Mouse (Mus musculus) ES-CJ7 (cell line): ENCODE results near the gene Zfp617.
A peak's percentile ranks its signal among the peaks of the same experiment; 100 is the strongest.
"Not testable (repeated sequence)": the region's sequence is repeated elsewhere in the genome, so short reads cannot be mapped to it uniquely, and the experiment has no call there.

ENCODE experiments used
- DNase-seq: peaks from one replicate; pipeline ENCODE4 v3.0.0; 2011; ENCODE audit warnings: low read depth, low spot score

Gene Zfp617

DNA sequence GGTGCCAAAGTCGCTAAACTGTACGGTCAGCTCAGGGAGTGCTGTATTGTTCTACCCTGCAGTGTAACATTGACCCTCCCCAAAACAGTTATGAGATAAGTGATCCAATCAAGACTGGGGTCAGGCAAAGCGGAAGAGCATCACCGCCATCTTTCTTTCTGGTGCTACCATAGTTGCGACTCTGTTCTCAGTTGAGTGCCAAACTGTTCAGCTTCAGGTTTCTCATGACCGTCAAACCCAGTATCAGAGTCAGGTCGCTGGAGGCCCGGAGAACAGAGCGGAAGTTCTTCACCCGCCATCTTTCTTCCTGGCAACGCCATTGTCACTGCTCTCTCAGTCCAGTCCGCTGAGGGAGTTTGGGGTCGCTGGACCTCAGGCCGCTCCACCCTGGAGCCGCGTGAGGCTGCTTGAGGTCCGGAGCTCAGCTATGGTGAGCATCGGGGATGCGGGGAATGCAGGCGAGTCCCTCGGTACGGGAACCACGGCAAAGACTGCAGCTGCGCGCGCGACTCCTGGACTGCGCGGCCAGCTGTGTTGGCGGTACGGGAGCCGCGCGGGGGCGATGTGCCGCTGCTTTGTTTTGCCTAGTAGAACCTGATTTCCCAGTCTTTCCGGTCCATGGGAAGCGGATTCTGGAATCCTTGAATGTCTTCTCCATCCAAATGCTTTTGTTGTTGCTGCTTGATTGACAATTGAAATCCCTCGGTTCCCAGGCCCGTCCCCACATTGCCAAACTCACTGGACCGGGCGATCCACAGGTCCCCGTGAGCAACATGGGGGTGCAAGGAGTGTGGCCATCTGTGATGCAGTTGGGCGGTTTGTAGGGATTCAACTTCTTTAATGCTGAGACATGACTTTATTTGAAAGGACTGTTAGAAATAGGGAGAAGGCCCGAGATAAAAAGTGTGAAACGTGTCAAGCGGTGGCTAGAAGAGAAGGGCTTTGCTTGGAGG lies at the start of gene Zfp617, which contains the start of gene Zfp882:
Zfp617 (plus strand) TSS at position 327 of the 953 bp plus-strand sequence.
Zfp882 (plus strand) TSS at position 300 of the 953 bp plus-strand sequence.
- DNase-seq, result peak; percentile 95

DNA sequence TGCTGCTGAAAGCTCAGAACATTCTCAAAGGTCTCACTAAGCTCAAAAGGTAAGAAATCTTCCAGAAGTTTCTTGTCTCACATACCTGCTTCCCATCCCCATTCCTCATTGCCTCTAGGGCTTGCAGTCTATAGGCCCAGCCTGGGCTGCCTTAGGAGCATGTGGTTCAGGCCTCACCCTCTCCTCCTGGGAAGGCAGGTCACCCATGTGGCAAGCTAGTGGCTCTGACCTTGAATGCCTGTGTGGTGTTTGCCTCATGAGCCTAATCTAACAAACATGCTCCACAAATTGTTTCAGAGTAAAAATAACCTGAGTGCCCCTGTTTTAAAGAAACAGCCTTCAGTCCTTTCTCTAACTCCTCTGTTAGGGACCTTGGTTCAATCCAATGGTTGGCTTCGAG lies 46.9 kb upstream of the Zfp617 start:
- not testable (repeated sequence) for DNase-seq

DNA sequence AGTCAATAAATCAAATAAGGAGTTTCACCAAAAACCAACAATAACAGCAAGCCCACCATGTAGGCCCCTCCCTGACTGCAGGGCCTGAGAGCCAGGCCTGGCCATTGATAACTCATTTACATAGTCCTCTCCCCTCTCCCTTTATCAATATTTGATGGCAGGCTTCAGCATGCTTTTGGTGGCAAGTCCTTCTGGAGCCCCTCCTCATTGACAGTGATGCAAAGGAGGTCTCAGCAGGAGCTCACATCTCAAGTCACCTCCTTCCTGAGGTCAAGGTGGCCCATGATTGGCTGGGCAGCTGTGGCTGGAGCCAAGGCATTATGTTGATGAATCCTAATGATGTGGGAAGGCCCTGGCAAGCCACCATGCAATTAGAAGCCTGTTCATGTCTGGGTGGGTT lies 46.4 kb upstream of the Zfp617 start:
- not testable (repeated sequence) for DNase-seq

DNA sequence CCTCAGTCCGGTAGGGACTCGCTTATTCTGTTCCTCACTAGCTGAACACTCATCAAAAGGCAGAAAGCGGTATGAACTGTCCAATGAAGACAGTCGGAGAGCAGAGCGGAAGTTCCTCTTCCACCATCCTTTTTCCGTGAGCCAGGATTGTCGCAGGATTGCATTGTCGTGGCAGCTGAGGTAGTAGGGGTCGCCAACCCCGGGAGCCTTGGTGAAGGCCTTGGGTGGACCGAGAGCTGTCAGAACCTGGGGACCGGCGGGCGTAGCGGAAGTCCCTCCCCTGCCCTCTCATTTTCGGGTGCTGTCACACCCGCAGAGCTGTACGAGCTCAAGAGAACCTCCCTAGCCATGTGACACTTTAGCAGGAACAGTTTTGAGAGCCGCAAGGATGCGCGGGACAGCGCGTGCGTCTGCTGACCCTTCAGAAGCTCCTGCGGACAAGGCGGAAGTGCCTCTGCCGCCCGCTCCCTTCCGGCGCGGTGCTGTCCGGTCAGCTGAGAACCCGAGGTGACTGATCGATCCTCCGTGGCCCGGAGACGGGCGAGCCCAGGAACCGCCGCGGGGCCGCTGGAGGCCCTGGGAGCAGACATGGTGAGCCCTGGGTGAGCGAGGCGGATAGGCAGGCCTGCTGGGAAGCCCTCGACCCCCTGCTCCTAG lies 26.7 kb upstream of the Zfp617 start, which contains the start of gene Zfp709:
Zfp709 (plus strand) TSS at position 402 of the 657 bp plus-strand sequence.
- peak; percentile 42 for DNase-seq

DNA sequence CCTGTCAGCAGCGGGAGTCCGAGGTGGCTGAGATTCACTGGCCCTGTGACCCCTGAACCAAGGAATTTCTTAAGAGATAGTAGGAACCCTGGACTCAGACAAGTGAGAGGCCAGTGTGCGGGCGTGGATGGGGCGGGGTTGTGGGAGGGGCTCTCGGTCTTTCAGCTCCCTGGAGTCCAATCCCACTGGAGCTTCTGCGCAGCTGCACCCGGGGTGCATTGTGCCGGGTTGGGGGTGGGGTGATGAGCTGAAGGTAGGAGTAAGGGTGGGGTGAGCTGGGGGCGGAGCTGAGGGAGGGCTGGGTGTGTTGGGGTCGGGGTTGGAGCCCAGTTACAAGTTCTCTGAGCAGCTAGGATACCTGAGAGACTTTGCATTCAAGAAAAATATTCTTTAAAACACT lies 7.8 kb upstream of the Zfp617 start:
- DNase-seq, result peak; percentile 68

DNA sequence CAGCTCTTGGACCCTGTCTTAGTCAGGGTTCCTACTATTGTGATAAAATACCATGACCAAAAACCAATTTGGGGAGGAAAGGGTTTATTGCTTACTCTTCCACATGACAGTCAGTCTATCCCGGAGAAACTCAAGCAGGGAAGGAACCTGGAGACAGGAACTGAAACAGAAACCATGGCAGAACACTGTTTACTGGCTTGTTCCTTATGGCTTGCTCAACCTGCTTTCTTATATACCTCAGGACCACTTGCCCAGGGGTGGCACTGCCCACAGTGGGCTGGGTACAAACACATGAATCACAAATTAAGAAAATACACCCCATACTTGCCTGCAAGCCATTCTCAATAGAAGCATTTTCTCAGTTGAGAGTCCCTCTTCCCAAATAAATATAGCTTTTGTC lies 5.4 kb upstream of the Zfp617 start:
- DNase-seq, result not testable (repeated sequence)

DNA sequence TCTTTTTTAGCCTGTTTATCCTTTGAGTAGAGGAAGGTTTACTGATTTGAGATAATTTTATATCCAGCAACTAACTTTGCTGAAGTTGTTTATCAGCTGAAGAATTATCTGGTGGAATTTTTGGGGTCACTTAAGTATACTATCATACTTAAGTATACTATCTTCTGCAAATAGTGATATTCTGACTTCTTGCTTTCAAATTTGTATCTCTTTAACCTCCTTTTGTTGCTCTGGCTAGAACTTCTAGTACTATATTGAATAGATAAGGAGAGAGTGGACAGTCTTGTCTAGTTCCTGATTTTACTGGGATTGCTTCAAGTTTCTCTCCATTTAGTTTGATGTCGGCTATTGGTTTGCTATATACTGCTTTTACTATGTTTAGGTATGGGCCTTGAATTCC lies 1.6 kb upstream of the Zfp617 start:
- no peak for DNase-seq

DNA sequence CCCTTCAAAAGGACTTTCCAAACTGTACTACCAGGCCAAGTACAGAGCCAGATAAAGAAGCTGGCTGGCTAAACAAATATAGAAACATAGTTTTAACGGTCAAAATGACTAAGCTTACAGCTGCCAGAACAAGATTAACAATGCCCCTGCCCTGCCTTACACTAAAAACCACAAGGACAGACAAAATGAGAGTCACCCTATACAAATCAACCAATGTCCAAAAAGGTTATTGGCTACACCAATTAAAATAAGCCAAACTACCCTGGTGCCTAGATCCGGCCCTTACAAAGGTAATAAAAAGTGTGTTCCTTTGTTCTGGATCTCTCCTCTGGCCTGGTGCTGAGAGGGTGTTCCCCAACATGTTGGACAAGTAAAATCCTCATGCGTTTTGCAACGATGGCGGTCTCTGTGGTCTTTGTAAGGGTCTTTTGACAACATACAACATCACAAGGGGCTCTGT lies 607 bp upstream of the Zfp617 start:
- DNase-seq, result no peak

DNA sequence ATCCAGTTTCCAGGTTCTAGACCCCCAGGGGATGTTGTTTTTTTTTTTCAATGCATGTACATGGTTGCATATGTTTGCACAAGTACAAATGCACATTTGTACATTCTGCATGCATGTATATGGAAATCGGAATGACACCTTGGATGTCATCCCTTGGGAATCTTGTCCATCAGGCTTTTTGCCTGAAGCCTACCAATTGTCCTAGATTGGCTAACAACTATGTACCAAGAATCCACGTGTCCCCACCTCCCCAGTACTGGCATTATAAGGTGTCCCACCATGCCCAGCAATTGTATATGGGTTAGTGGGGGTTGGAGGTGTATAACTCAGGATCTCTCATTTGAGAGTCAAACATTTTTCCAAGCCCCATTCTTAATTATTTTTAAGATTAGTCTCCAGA lies 3.9 kb downstream of the Zfp617 start:
- no peak for DNase-seq

DNA sequence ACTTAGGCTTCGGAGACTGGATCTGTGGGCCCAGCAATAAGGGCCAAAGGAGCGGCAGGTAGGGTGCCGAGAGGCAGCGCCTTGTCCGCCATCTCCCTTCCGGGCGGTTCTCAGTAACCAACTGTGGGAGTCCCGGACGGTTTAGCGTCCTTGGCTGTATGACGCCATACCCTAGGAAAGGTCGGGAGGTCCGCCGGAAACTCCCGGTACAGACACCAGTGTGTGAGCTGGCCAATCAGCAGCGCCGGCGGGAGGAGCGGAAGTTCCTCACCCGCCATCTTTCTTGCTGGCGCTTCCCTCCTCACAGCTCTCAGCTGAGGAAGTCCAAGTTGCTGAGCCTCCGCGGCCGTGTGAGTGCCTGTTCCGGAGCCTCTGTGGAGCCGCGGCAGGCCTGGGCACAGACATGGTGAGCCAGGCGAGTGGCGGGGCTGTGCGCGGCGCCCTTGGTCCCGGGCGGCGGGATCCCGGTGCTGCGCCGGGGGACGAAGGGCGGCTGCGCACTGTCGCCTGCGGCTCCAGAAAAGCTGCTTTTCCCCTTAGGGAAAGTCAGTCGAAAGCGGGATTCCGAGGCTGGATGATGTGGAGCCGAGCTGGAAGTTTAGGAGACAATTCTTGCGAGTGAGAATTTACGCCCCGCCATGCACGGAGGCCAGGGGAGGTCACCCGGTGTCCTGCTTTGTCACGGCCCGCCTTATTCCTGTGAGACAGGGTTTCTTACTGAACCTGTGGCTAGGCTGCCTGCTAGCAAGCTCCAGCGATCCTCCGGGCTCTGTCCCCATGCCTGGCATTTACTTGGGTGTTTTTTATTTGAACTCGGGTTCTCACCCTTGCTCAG lies 14.3 kb downstream of the Zfp617 start:
- peak; percentile 98 for DNase-seq

DNA sequence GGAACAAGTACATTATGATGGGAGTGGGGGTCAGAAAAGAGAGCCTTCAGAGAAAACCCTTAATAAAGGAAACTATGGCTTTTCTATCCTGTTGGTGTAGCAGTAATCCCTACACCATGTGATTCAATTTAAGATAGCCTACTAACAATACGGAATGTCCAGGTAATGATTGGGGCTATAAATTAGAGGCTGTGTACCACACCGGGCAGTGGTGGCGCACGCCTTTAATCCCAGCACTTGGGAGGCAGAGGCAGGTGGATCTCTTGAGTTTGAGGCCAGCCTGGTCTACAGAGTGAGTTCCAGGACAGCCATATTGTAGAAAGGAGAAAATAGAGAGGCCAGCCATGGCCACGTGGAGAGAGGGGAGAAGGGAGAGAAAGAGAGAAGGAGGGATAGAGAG lies 17.4 kb downstream of the Zfp617 start:
- no peak for DNase-seq

DNA sequence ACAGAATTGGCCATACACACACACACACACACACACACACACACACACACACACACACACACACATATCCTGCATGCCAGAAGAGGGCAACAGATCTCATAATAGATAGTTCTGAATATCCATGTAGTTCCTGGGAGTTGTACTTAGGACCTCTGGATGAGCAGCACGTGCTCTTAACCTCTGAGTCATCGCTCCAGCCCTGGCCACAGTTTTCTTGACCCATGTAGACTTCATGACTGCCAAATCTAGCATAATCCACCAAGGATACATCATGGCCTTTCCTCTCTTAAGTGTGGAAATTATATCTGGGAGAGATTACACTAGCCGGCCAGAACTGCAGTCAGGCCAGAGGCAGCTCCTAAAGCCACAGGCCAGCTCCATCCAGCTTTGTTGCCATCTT lies 18.1 kb downstream of the Zfp617 start:
- no peak for DNase-seq

DNA sequence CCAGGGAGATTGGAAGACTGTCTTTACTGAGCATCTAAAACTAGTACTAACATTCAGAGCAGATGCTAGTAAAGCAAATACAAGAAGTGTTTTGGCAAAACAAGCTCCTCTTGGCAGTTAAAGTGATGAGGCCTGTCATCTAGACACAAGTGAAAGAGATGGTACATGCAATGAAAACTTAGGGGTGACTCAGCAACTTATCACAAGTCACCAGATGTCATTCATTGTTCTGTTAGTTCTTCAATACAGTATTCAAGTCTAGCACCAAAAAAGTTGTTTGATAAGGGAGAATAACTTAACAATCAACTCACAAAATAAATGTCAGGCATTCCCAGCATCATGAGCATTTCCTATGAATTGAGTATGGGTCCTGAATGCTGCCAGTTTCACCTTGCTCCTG lies 19.3 kb downstream of the Zfp617 start:
- no peak for DNase-seq

DNA sequence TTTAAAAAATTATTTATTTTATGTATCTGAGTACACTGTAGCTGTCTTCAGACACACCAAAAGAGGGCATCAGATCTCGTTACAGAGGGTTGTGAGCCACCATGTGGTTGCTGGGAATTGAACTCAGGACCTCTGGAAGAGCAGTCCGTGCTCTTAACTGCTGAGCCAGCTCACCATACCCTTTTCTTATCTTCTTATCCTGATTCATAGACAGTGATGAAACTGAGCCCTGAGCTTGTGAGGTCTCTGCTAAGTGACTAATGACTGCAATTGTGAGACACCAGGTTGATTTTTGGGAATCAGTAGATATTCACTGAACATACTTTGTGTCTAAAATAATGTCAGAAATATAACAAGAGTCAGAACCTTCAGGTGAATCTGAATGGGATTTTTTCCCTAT lies 29.6 kb downstream of the Zfp617 start:
- DNase-seq, result not testable (repeated sequence)

DNA sequence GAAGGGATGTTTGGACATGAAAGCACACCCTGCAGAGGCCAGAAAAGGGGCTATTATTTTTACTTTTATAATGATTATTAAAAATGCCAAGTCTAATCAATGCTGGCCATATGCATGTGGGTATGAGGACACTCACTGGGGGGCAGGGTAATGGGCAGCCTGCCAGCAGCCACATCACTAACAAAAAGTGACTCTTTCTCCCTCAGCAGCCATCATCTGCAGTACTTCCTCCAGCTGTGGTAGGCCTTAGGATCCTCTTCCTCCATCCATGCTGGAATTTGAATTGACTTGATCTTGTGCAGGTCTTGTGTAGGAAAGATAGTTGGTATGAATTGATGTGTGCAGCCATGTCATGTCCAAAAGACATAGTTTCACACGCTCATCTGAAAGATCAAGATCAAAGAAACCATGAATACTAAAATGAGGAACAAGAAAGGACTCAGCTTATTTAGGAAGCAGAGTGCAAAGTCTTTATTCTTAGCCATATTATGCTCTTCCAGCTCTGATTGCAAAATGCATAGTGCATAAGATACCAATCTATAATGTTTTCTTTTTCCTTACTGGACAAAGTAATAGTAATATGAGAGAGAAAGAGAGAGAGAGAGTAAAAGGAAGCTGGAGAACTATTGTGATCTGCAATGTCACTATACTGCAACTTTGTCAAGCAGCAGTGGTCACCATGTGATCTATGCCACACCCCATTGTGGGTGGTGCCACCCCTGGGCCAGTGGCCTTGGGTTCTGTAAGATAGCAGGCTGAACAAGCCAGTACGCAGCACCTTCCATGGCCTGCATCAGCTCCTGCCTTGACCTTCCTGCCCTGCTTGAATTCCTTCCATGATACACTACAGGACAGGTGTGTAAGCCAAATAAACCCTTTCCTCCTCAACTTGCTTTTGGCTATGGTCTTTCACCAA lies 32.1 kb downstream of the Zfp617 start:
- DNase-seq, result no peak

DNA sequence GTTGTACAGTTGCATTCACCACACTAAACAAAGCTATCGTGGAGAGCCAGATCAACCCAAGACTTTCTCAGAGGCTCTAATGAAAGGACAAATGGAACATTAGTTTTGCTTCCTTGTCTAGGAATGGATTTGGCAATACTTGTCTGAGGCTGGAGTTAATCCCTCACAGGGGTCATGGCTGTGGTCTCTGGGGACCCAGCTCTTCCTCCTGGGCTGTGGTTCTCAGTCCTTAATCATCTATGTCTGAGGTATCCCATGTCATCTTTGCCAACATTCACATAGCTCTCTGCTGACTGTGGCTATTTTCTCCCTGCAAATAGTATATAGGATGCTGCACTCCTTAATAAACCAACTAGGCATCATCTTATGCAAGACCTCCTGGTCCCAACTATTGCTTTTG lies 33.3 kb downstream of the Zfp617 start:
- DNase-seq, result no peak

DNA sequence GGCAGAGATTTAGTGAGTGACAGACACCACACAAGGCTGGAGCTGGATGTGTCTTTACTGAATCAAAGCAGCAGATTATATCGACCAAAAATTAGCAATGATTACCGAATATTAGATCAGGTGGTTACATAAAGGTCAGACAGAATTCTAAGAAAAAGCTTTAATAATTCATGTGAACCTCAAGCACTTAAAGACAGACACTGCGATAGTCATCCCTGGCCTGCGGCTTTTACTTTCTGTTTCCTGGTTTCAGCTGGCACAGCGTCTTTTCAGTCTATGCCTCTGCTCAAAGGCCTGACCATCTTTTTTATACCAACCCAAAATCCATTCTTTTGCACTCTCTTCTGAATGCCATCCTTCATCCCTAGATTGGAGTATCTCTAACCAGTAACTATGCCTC lies 40.2 kb downstream of the Zfp617 start:
- DNase-seq, result no peak

DNA sequence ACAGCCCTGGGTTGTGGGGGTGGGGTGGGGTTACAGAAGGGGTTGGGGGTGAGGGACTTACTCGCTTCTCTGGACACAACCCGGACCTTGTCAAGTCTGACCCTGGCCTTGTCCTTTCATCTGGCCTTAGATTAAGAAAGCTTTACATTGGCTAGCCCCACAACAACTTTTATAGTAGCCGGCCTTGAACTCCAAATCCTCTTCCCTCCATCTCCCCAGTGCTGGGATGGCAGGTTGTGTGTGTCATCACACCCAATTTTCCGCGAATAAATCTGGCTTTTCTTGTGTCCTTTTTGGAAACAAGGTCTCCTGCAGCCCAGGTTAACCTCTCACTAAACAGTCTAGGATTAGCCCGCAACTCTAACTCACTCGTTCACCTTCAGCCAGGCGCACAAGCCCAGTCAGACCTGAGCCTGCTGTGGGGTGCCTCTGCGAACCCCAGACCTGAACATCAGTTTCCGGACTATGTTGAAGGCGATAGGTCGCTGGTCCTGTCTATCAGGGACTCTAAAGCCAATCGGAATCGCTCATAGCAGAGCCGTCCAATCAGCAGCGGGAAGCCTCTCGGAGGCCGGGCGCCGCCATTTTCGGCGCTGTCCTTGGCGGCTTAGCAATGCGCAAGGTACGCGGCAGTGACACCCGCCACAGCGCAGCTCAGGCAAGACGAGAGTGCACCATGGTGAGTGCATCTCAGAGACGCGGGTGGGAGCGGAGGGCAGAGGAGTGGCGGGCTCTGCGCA lies 42.2 kb downstream of the Zfp617 start, which contains the start of gene Zfp961:
Zfp961 (plus strand) TSS at position 557 of the 740 bp plus-strand sequence.
- DNase-seq, result peak; percentile 100

DNA sequence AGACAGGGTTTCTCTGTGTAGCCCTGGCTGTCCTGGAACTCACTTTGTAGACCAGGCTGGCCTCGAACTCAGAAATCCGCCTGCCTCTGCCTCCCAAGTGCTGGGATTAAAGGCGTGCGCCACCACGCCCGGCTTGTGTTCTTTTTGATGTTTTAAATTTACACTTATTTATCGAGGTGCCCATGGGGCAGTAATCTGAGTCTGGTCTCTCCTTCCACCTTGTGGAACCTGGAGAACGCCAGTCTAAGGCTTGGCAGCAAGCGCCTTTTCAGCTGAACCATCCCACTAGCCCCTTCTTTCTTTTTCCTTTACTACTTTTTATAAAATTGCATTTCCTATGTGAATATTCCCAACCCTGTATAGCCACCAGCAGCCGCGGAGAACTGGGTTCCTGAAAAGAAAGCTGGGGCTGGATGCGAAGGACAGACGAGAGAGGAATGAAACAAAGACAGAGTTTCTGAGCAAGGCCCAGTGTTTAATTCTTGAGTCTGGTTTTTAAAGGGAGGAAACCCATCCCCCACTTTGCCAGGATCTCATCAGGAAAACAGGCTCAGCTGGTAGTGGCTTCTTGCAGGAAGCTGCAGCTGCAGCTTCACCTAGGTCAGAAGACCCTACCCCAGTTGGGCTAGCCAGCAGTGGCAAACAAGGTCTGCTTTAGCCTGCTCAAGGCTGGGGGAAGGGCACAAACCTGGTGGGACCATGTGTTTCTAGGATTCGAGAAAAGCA lies 43.2 kb downstream of the Zfp617 start:
- DNase-seq, result peak; percentile 85
